Mouse (Mus musculus) ES-E14 (cell line): ENCODE measurements around the gene Prpsap2. TPM values are rescaled to one million over a fixed set of nuclear protein-coding genes. Genes with fewer than 3 reads are reported as not detected.

Experiments used
- DNase-seq: peaks from one replicate; pipeline ENCODE4 v3.0.0-alpha.2; 2013; ENCODE audit warnings: low read depth, low spot score
- H3K27ac ChIP-seq: 2 replicates; pipeline ENCODE4 v1.5.1; 2012; ENCODE audit warnings: low read depth, mild to moderate bottlenecking, low read length, moderate library complexity, mixed read lengths; ENCODE audit not compliant: poor library complexity, insufficient read depth, severe bottlenecking
- H3K36me3 ChIP-seq: 2 replicates; pipeline ENCODE4 v1.6.1; 2012; ENCODE audit warnings: mild to moderate bottlenecking, low read length, moderate library complexity, mixed read lengths; ENCODE audit not compliant: control insufficient read depth, poor library complexity, insufficient read depth, severe bottlenecking
- H3K4me1 ChIP-seq, 2 experiments: fragments of 150-350 bp in 1 of 2; sonication (generic) in 1 of 2; 2 replicates each; pipeline ENCODE4 v1.6.1; 2012; ENCODE audit warnings: low read length in 2 of 2, mild to moderate bottlenecking in 1 of 2, mixed read lengths in 1 of 2; ENCODE audit not compliant: control insufficient read depth in 2 of 2, insufficient read depth in 2 of 2, poor library complexity in 1 of 2
- H3K4me3 ChIP-seq, 2 experiments: fragments of 150-350 bp in 1 of 2; sonication (generic) in 1 of 2; 2 replicates each; pipeline ENCODE4 v1.5.1; 2012; ENCODE audit warnings: low read length in 2 of 2, low read depth in 1 of 2, mild to moderate bottlenecking in 1 of 2, mixed read lengths in 1 of 2; ENCODE audit not compliant: insufficient read depth in 1 of 2, poor library complexity in 1 of 2, severe bottlenecking in 1 of 2
- H3K9ac ChIP-seq: 2 replicates; pipeline ENCODE4 v1.6.1; 2012; ENCODE audit warnings: low read depth, mild to moderate bottlenecking, low read length, mixed read lengths; ENCODE audit not compliant: poor library complexity, insufficient read depth, severe bottlenecking
- H3K9me3 ChIP-seq: fragments of 150-350 bp; sonication (generic); 2 replicates; pipeline ENCODE4 v1.6.1; 2012; ENCODE audit warnings: low read depth, mild to moderate bottlenecking, low read length; ENCODE audit not compliant: control insufficient read depth, insufficient read depth
- CHD2 ChIP-seq: IDR thresholded peaks from 2 replicates; pipeline ENCODE4 v1.6.1; 2014; ENCODE audit warnings: mild to moderate bottlenecking, low read depth, low read length, inconsistent platforms
- HCFC1 ChIP-seq: IDR thresholded peaks from 2 replicates; pipeline ENCODE4 v1.6.1; 2012; ENCODE audit warnings: low read length, inconsistent platforms, borderline replicate concordance; ENCODE audit not compliant: insufficient read depth
- MAFK ChIP-seq: IDR thresholded peaks from 2 replicates; pipeline ENCODE4 v1.6.1; 2014; ENCODE audit warnings: mild to moderate bottlenecking, low read depth, low read length, inconsistent platforms; ENCODE audit not compliant: insufficient read depth
- ZC3H11A ChIP-seq: IDR thresholded peaks from 2 replicates; pipeline ENCODE4 v1.6.1; 2012; ENCODE audit warnings: low read depth, mild to moderate bottlenecking, inconsistent platforms, low read length, borderline replicate concordance
- ZNF384 ChIP-seq: IDR thresholded peaks from 2 replicates; pipeline ENCODE4 v1.6.1; 2012; ENCODE audit warnings: low read depth, low read length, inconsistent platforms
- in situ Hi-C, 2 experiments: fragments of 600-800 bp; cut with MboI; formaldehyde crosslinking; loops; one replicate each; pipeline ENCODE4 v1.15.1; 2025; ENCODE audit warnings: low sequenced_read_pairs in 2 of 2, inconsistent platforms in 1 of 2; ENCODE audit not compliant: unreplicated experiment in 2 of 2
- total RNA-seq: library from RNA; depleted of rRNA; stranded (reverse); fragments of 300-350 nt; gene quantifications from 2 replicates; pipeline ENCODE4 v1.2.3, GENCODE M21; 2012

Gene Prpsap2
- total RNA-seq, 1 experiment, result 35.7 TPM

DNA sequence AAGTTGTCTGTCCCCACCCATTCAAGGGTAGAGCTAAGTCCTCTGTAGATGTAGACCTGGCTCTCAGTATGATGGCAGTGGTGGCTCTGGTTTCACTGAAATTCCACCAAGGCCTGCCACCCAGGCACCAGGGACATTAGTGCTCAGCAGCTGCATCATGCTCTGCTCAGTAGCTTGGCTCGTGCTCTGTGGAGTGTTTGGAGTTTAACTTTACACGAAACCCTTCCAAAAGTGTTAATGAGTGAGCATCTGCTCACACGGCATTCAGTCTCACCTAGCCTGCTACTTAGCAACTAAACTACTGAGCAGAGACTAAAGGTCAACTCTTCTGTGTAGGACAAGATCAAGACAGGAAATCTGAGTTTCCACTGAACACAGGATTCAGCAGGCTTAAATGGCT is 41.3 kb downstream of the Prpsap2 start, which contains the start of gene Slc5a10:
Gene Slc5a10 (minus strand): TSS at position 191 of the 400 bp plus-strand sequence.
- H3K36me3 ChIP-seq, result no peaks in the 10 kb centered on the region
- no peak within 1 kb of the TSS for H3K4me3 ChIP-seq
- no peaks in the 10 kb centered on the region for H3K9me3 ChIP-seq
- no peak within 1 kb of the TSS for H3K9ac ChIP-seq
- H3K27ac ChIP-seq, result no peak within 1 kb of the TSS
- H3K4me1 ChIP-seq, result no peaks in the 10 kb centered on the region
- TF ChIP-seq HCFC1, result no peak
- no peak for TF ChIP-seq ZNF384
- no peak for TF ChIP-seq ZC3H11A
- TF ChIP-seq MAFK, result no peak
- no peak for TF ChIP-seq CHD2
- in situ Hi-C loops, result no loop called here
- no peak for DNase-seq

DNA sequence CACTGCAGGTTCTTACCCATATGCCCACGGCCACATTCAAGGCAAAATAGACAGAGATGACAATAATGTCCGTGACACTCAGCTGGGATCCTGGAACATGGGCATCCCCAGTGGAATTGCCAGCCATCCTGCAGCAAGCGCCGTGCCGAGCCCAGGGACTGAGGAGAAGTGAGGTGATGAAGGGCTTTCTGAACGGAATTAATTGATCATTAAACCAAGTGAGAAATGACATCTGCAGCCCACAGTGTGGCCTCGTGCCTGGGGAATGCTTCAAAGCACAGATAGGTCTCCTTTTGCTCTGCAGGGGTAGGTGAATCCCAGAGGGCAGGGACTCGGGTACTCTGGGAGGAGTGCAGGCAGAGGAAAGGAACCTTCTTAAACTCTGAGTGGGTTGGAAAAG is 42.1 kb downstream of the Prpsap2 start:
- no peak for DNase-seq
- H3K36me3 ChIP-seq, result no peaks in the 10 kb centered on the region
- no peak overlapping the region for H3K27ac ChIP-seq
- H3K9me3 ChIP-seq, result no peaks in the 10 kb centered on the region
- H3K4me3 ChIP-seq, result no peak overlapping the region
- H3K4me1 ChIP-seq, result no peaks in the 10 kb centered on the region
- in situ Hi-C loops, result loop anchor here in 1 of 2 experiments (10.0 kb wide), 1 partner anchor 95 kb away; no protein-coding TSS in a partner anchor
- H3K9ac ChIP-seq, result no peak overlapping the region
- TF ChIP-seq ZNF384 (no peak), ZC3H11A (no peak), CHD2 (no peak), HCFC1 (no peak), MAFK (no peak)

DNA sequence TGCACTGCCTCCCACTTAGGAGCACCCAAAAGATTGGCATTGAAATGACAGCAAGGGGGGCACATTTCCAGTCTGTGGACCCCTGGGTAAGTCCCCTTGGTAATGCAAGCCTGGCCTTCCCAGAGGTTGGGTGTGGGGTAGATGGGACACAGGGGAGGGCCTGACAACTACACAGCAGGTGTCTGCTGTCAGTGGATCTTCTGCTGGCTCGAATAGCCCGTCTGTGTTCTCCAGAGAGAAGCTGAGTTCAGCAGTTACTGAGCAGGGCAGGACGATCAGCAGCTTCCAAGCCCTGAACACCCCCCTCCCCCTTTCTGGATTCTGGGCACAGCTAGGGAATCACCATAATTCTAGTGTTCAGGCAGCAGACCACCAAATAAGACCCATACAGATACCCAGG is 42.5 kb downstream of the Prpsap2 start:
- Histone ChIP-seq H3K36me3 (no peaks in the 10 kb centered on the region), H3K9ac (no peak overlapping the region), H3K27ac (no peak overlapping the region), H3K4me1 (no peaks in the 10 kb centered on the region), H3K9me3 (no peaks in the 10 kb centered on the region), H3K4me3 (no peak overlapping the region)
- in situ Hi-C loops, result loop anchor here in 1 of 2 experiments (10.0 kb wide), 1 partner anchor 95 kb away; no protein-coding TSS in a partner anchor
- TF ChIP-seq ZNF384 (no peak), ZC3H11A (no peak), HCFC1 (no peak), MAFK (no peak), CHD2 (no peak)
- no peak for DNase-seq

DNA sequence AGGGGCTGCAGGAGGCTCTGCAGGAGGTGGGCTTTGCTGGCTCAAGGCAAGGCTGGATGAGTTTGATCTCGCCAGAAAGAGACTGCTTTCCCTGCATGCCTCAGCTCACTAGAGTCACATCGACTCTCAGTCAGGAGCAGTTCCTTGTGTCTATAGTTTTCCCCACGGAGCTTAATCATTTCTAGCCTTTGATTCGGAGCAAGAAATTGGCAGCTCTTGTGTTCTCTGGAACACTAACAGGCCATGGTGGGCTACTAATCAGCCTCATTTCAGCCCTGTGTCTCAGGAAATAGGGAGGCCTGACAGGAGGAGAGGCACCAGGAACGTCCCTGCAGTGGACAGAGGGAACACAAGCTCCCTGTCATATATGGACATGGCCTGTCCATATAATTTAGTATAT is 43.9 kb downstream of the Prpsap2 start:
- Histone ChIP-seq H3K36me3 (no peaks in the 10 kb centered on the region), H3K4me1 (no peaks in the 10 kb centered on the region), H3K9ac (no peak overlapping the region), H3K4me3 (no peak overlapping the region), H3K27ac (no peak overlapping the region), H3K9me3 (no peaks in the 10 kb centered on the region)
- TF ChIP-seq ZC3H11A (no peak), HCFC1 (no peak), CHD2 (no peak), MAFK (no peak), ZNF384 (no peak)
- no peak for DNase-seq
- in situ Hi-C loops, result loop anchor here in 1 of 2 experiments (10.0 kb wide), 1 partner anchor 93 kb away; no protein-coding TSS in a partner anchor

DNA sequence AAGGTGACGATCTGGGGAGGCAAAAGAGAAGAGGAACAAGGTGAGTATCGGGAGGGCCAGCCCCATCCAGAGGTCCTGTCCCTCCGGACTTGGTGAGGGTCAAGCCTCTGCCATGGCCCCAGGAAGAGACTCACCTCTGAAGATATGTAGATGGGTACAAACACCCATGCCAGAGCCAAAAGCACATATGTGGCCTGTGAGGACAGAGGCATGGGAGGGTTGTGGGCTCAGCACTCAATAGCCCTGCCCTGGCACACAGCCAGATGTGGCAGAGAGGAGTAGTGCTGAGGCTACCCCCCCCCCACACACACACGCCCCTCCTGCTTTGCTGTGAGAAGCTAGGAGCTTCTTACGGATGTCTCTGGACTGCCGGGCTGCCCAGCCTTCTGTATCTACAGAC is 46.8 kb downstream of the Prpsap2 start:
- Histone ChIP-seq H3K9me3 (no peaks in the 10 kb centered on the region), H3K9ac (no peak overlapping the region), H3K27ac (no peak overlapping the region), H3K4me3 (no peak overlapping the region), H3K36me3 (no peaks in the 10 kb centered on the region), H3K4me1 (peaks cover 0 to 2% of the 10 kb centered on the region in 2 experiments; a peak in 1 of 4 replicates)
- in situ Hi-C loops, result loop anchor here in 1 of 2 experiments (10.0 kb wide), 1 partner anchor 90 kb away; no protein-coding TSS in a partner anchor
- no peak for DNase-seq
- TF ChIP-seq HCFC1, result no peak
- no peak for TF ChIP-seq ZC3H11A
- TF ChIP-seq CHD2, result no peak
- TF ChIP-seq ZNF384, result no peak
- no peak for TF ChIP-seq MAFK
